ENCODE assay signal across 22 mouse cellular contexts in genomic region chr17:78460140-78460539, GRCm38 (mm10). TPM values are rescaled to one million over a fixed set of nuclear protein-coding genes. Genes with fewer than 3 reads are reported as not detected.
DNase-seq lines count a peak whose midpoint lies in the region; TF ChIP-seq lines count a peak whose summit lies in the region.
"Had no signal": no experiment of that assay in that cellular context is flagged by ENCODE, and none has a peak within 500 bp of the region (broad histone marks: within the 10 kb centered on the region; RNA-seq: fewer than 3 reads in every experiment).

No protein-coding gene starts in this region.

- peak; percentile 25; the same call in 1 of the 2 replicates for TF ChIP-seq CTCF in layer of hippocampus, adult 2 months (conservative IDR thresholded peaks at IDR 0.05)
- TF ChIP-seq CTCF in CH12.LX (conservative IDR thresholded peaks at IDR 0.05 in 1 of 2, IDR thresholded peaks at IDR 0.05 in 1 of 2; ENCODE audit: low read depth in 2 of 2, low read length in 2 of 2): peak in 1 of 2 experiments; percentile 28; a peak in 2 of 4 replicates

- peaks cover 0 to 8% of the 10 kb centered on the region in 2 experiments; a peak in 2 of 4 replicates for H3K4me1 ChIP-seq in CH12.LX (ENCODE audit: control insufficient read depth in 1 of 2, insufficient read depth in 2 of 2)
- H3K4me1 ChIP-seq: heart, embryonic 13.5 days; hindbrain, embryonic 13.5 days; limb, embryonic 10.5 days; liver, embryonic 15.5 days had no signal

- TF ChIP-seq RAD21 in CH12.LX (IDR thresholded peaks at IDR 0.05; ENCODE audit: low read depth, low read length): peak; percentile 2

- TF ChIP-seq EP300 in CH12.LX (IDR thresholded peaks at IDR 0.05; ENCODE audit: low read length): no peak

- H3K4me3 ChIP-seq in layer of hippocampus, adult 2 months: no peak overlapping the region
- H3K4me3 ChIP-seq in CH12.LX (replicated peaks in 1 of 3; ENCODE audit: low read depth in 2 of 3, low read length in 2 of 3, poor library complexity in 1 of 3): no peak overlapping the region
- H3K4me3 ChIP-seq: heart, embryonic 13.5 days; hindbrain, embryonic 13.5 days; left cerebral cortex, adult 2 months; limb, embryonic 10.5 days; liver, embryonic 15.5 days had no signal

- no peak for DNase-seq in layer of hippocampus, adult 2 months (ENCODE audit: low spot score in 2 of 2)
- DNase-seq in layer of hippocampus, postnatal 14 days (ENCODE audit: low spot score in 2 of 2): no peak
- DNase-seq in A20 (ENCODE audit: low read depth, low spot score) (peak; percentile 5), CH12.LX (ENCODE audit: extremely low read depth) (no peak), R1 (ENCODE audit: low read depth, low spot score) (peak; percentile 60)
- no peak for DNase-seq in frontal cortex, adult 2 months (ENCODE audit: extremely low spot score in 1 of 2, low spot score in 1 of 2)
- no peak for DNase-seq in spleen, postnatal 14 days (ENCODE audit: low spot score in 2 of 2)
- DNase-seq: adrenal gland, postnatal 10 days; cerebellum, adult 11 months; cerebellum, postnatal 10 days; embryo, embryonic 11 days; kidney, adult 11 months; kidney, postnatal 14 days; lung, postnatal 14 days; right cerebral cortex, postnatal 25 days had no signal

- no peak for TF ChIP-seq POLR2A in CH12.LX (IDR thresholded peaks at IDR 0.05; ENCODE audit: low read depth, low read length)

- H3K9me3 ChIP-seq in CH12.LX (replicated peaks; ENCODE audit: low read length): peaks cover 3% of the 10 kb centered on the region
- H3K9me3 ChIP-seq: heart, embryonic 13.5 days; hindbrain, embryonic 13.5 days; limb, embryonic 10.5 days; liver, embryonic 15.5 days had no signal

- H3K79me2 ChIP-seq in CH12.LX (replicated peaks; ENCODE audit: control insufficient read depth, extremely low read depth, insufficient read depth, poor library complexity, severe bottlenecking): no peaks in the 10 kb centered on the region

- in situ Hi-C loops in CH12.LX (cut with MboI; ENCODE audit: low pct_ligation_motif_present, low pct_unique_long_range_greater_than_20kb, low sequenced_read_pairs): loop anchor here (25.0 kb wide), 1 partner anchor 423 kb away; no protein-coding TSS in a partner anchor

- H3K9ac ChIP-seq in CH12.LX (ENCODE audit: insufficient read depth, low read depth): no peak overlapping the region
- H3K9ac ChIP-seq: heart, embryonic 13.5 days; hindbrain, embryonic 13.5 days; liver, embryonic 15.5 days had no signal

- H3K4me2 ChIP-seq in CH12.LX (ENCODE audit: insufficient read depth, low read depth, poor library complexity, severe bottlenecking): no peak overlapping the region
- H3K4me2 ChIP-seq: heart, embryonic 13.5 days; hindbrain, embryonic 13.5 days; liver, embryonic 15.5 days had no signal

- H3K27me3 ChIP-seq in CH12.LX (replicated peaks): no peaks in the 10 kb centered on the region
- H3K27me3 ChIP-seq: heart, embryonic 13.5 days; hindbrain, embryonic 13.5 days; liver, embryonic 15.5 days had no signal

- no peak overlapping the region for H3K27ac ChIP-seq in layer of hippocampus, adult 2 months
- H3K27ac ChIP-seq in CH12.LX (ENCODE audit: insufficient read depth, low read depth): no peak overlapping the region
- H3K27ac ChIP-seq: heart, embryonic 13.5 days; hindbrain, embryonic 13.5 days; left cerebral cortex, adult 2 months; limb, embryonic 10.5 days; liver, embryonic 15.5 days had no signal

- dilution Hi-C loops in CH12.LX (cut with MboI; ENCODE audit: extremely low pct_ligation_motif_present, extremely low pct_unique_long_range_greater_than_20kb, low sequenced_read_pairs): no loop called here

- no peaks in the 10 kb centered on the region for H3K36me3 ChIP-seq in CH12.LX (replicated peaks in 1 of 2; ENCODE audit: control insufficient read depth in 1 of 2, insufficient read depth in 1 of 2, low read length in 1 of 2)
- H3K36me3 ChIP-seq: heart, embryonic 13.5 days; hindbrain, embryonic 13.5 days; limb, embryonic 10.5 days; liver, embryonic 15.5 days had no signal

TF ChIP-seq in CH12.LX, 34 proteins besides CTCF, POLR2A, EP300 and RAD21:
- TF ChIP-seq MYC (IDR thresholded peaks at IDR 0.05; ENCODE audit: low read depth, low read length) (no peak), JUND (conservative IDR thresholded peaks at IDR 0.05; ENCODE audit: low read depth, low read length) (no peak), NELFE (IDR thresholded peaks at IDR 0.05; ENCODE audit: low read depth, low read length) (no peak)

RNA-seq across cellular contexts. Expression of gene Fez2, which starts 42.2 kb away (rescaled TPM):
- total RNA-seq in layer of hippocampus, adult 2 months (2021): 10 to 100 TPM; 30.9 to 32.1 TPM
- total RNA-seq in layer of hippocampus, postnatal 14 days (2021): 10 to 100 TPM; 31.6 to 34.9 TPM
- total RNA-seq in CH12.LX (2012; rRNA removed) (12.8 and 14.2 TPM in 2 replicates), CH12.LX (2014; rRNA removed) (13.5 and 14.8 TPM in 2 replicates)
- polyA plus RNA-seq in CH12.LX (2012; ENCODE audit: insufficient read length, low read depth): 17.6 and 18.7 TPM in 2 replicates
- 46.6 and 48.9 TPM in 2 replicates for polyA plus RNA-seq in frontal cortex, adult 2 months (2012; rRNA removed)

RNA-seq across cellular contexts. Expression of gene Vit, which starts 47.7 kb away (rescaled TPM):
- total RNA-seq in layer of hippocampus, adult 2 months (2021): 1 to 10 TPM; 4.6 to 6.3 TPM
- 10 to 100 TPM in 1 of 2 experiments, 1 to 10 TPM in 1; 8.0 to 10.2 TPM for total RNA-seq in layer of hippocampus, postnatal 14 days (2021)
- total RNA-seq in CH12.LX (2012; rRNA removed) (not detected in 2 replicates), CH12.LX (2014; rRNA removed) (not detected in 2 replicates)
- not detected in 2 replicates for polyA plus RNA-seq in CH12.LX (2012; ENCODE audit: insufficient read length, low read depth)
- 1.4 and 1.6 TPM in 2 replicates for polyA plus RNA-seq in frontal cortex, adult 2 months (2012; rRNA removed)
- total RNA-seq: neutrophil, adult 5-6 weeks had no signal
- polyA plus RNA-seq: activated CD4-positive, CD25-positive, alpha-beta regulatory T cell, adult 4 months; heart, embryonic 13.5 days; limb, embryonic 10.5 days had no signal

Comparison
In these comparisons a context has a peak if more than half of its experiments do, and no peak if none do; other contexts are left out.
1. DNase-seq: peak in A20 (single experiment) and R1 (single experiment); none in layer of hippocampus, adult 2 months (0 of 2), layer of hippocampus, postnatal 14 days (0 of 2), CH12.LX (single experiment), frontal cortex, adult 2 months (0 of 2) and spleen, postnatal 14 days (0 of 2).
2. RNA of gene Vit, which starts 47.7 kb away (total RNA-seq): 8.0 to 10.2 TPM in layer of hippocampus, postnatal 14 days and 4.6 to 6.3 TPM in layer of hippocampus, adult 2 months; not detected in CH12.LX; every median in the first group is over 4 times any median in the second.